Mouse (Mus musculus): ENCODE results near the gene Sdhc. TPM values are rescaled to one million over a fixed set of nuclear protein-coding genes. Genes with fewer than 3 reads are reported as not detected.

The Sdhc gene
- polyA plus RNA-seq (2015; fragmentation: Nextera tagmentation; extraction: Ambion mirVana) = 238 and 277 TPM in 2 replicates

- Histone ChIP-seq H3K36me3 (ENCODE audit: control insufficient read depth, insufficient read depth, low read length) (no peaks in the 10 kb centered on the region), H3K9ac (ENCODE audit: low read length) (peak within 1 kb of the TSS; percentile 90), H3K9me3 (ENCODE audit: control insufficient read depth, low read length) (no peaks in the 10 kb centered on the region), H3K27me3 (ENCODE audit: control insufficient read depth, insufficient read depth, low read length) (no peaks in the 10 kb centered on the region), H3K4me2 (replicated peaks; ENCODE audit: low read depth) (peak within 1 kb of the TSS; percentile 90), H3K27ac (replicated peaks) (peak within 1 kb of the TSS; percentile 90), H3K4me3 (ENCODE audit: low read depth, low read length) (peak within 1 kb of the TSS; percentile 88), H3K4me1 (replicated peaks; ENCODE audit: control insufficient read depth, insufficient read depth) (0 out of 2 replicates have a peak, but pooled peaks cover 2% of the 10 kb centered on the region)
- TF ChIP-seq EP300 (optimal IDR thresholded peaks at IDR 0.05) = no peak
- 0 out of 2 replicates have a peak, but pooled peaks have one; percentile 5 for TF ChIP-seq CTCF (IDR thresholded peaks at IDR 0.05; ENCODE audit: low read depth)
- peak; percentile 96 for DNase-seq (ENCODE audit: low spot score)
- under 1% methylated on average over 34 of the region's 34 CpGs for WGBS
- ATAC-seq (ENCODE audit: low FRiP score, low TSS enrichment) = peak; percentile 97
Measured at GRCm38 (mm10) chr1:171149974-171150760, at the start of gene Sdhc, which contains the start of gene Mpz. Gene Sdhc (minus strand): TSS chr1:171150603. Gene Mpz (plus strand): TSS chr1:171150711.

- ATAC-seq (ENCODE audit: low FRiP score, low TSS enrichment) (no peak), DNase-seq (ENCODE audit: low spot score) (no peak)
- H3K36me3 ChIP-seq (ENCODE audit: control insufficient read depth, insufficient read depth, low read length) = no peaks in the 10 kb centered on the region
- peaks cover 4% of the 10 kb centered on the region for H3K4me1 ChIP-seq (replicated peaks; ENCODE audit: control insufficient read depth, insufficient read depth)
- WGBS = 16% methylated on average over 1 of the region's 1 CpGs
- no peaks in the 10 kb centered on the region for H3K9me3 ChIP-seq (ENCODE audit: control insufficient read depth, low read length)
- H3K4me3 ChIP-seq (ENCODE audit: low read depth, low read length) = no peak overlapping the region
- H3K9ac ChIP-seq (ENCODE audit: low read length) = no peak overlapping the region
- H3K27me3 ChIP-seq (ENCODE audit: control insufficient read depth, insufficient read depth, low read length) = no peaks in the 10 kb centered on the region
- H3K4me2 ChIP-seq (replicated peaks; ENCODE audit: low read depth) = no peak overlapping the region
- TF ChIP-seq CTCF (IDR thresholded peaks at IDR 0.05; ENCODE audit: low read depth) = no peak
- TF ChIP-seq EP300 (optimal IDR thresholded peaks at IDR 0.05) = no peak
- H3K27ac ChIP-seq (replicated peaks) = no peak overlapping the region
Measured at GRCm38 (mm10) chr1:171199532-171199931, 49.1 kb upstream of the Sdhc start.

- WGBS = under 1% methylated on average over 33 of the region's 33 CpGs
Measured at GRCm38 (mm10) chr1:171195887-171196397, 45.5 kb upstream of the Sdhc start, which contains the start of gene Pcp4l1. Gene Pcp4l1 (minus strand): TSS chr1:171196268.

DNA sequence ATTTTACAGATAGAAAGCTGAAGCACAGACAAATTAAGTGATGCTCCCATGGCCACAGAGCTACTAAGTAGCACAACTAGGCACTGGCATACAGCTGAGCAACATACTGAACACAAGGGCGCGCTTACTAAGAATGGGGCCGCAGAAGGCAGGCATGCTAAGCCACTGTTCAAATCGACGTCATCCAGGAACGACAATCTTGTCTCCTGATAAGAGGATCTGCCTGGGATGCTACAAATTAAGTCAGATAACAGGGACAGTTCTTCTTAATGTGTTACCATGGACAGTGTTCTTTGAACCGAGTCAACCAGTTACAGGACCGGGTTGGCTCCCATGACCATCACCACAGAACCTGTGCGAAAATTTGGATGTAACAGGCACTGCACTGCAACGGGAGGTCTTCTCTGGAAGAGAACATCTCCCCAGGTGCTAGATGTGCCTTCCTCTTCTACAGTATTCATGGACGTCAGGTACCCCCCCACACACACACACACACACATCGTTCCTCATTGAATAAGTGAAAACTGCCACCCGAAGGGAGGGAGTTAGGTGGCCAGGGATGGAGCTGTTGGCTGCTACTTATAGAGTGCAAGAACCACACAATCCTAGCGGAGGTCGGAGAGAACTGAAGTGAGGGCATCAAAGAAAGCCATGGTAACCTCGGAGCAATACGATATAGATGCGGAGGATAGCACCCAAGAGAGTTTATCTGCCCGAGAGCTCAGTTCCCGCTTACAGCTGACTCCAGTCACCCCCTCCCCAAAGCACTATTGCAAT lies 44.8 kb upstream of the Sdhc start:
- Histone ChIP-seq H3K4me2 (replicated peaks; ENCODE audit: low read depth) (peak overlapping the region; percentile 73), H3K4me3 (ENCODE audit: low read depth, low read length) (peak overlapping the region; percentile 58), H3K9me3 (ENCODE audit: control insufficient read depth, low read length) (no peaks in the 10 kb centered on the region), H3K4me1 (replicated peaks; ENCODE audit: control insufficient read depth, insufficient read depth) (peaks cover 4% of the 10 kb centered on the region), H3K9ac (ENCODE audit: low read length) (peak overlapping the region; percentile 62), H3K27me3 (ENCODE audit: control insufficient read depth, insufficient read depth, low read length) (no peaks in the 10 kb centered on the region), H3K27ac (replicated peaks) (0 out of 2 replicates have a peak overlapping the region, but pooled peaks have one; percentile 8), H3K36me3 (ENCODE audit: control insufficient read depth, insufficient read depth, low read length) (no peaks in the 10 kb centered on the region)
- WGBS = 21% methylated on average over 20 of the region's 20 CpGs
- TF ChIP-seq CTCF (IDR thresholded peaks at IDR 0.05; ENCODE audit: low read depth) (0 out of 2 replicates have a peak, but pooled peaks have one; percentile 3), EP300 (optimal IDR thresholded peaks at IDR 0.05) (no peak)
- no peak for ATAC-seq (ENCODE audit: low FRiP score, low TSS enrichment)
- DNase-seq (ENCODE audit: low spot score) = no peak

More at GRCm38 (mm10) chr1:171195887-171196397, 45.5 kb upstream of the Sdhc start, which contains the start of gene Pcp4l1:
- Histone ChIP-seq H3K4me3 (ENCODE audit: low read depth, low read length) (peak within 1 kb of the TSS; percentile 58), H3K27ac (replicated peaks) (0 out of 2 replicates have a peak within 1 kb of the TSS, but pooled peaks have one; percentile 8), H3K9ac (ENCODE audit: low read length) (peak within 1 kb of the TSS; percentile 62), H3K4me1 (replicated peaks; ENCODE audit: control insufficient read depth, insufficient read depth) (peaks cover 4% of the 10 kb centered on the region), H3K9me3 (ENCODE audit: control insufficient read depth, low read length) (no peaks in the 10 kb centered on the region), H3K36me3 (ENCODE audit: control insufficient read depth, insufficient read depth, low read length) (no peaks in the 10 kb centered on the region), H3K27me3 (ENCODE audit: control insufficient read depth, insufficient read depth, low read length) (no peaks in the 10 kb centered on the region), H3K4me2 (replicated peaks; ENCODE audit: low read depth) (peak within 1 kb of the TSS; percentile 73)
- no peak for TF ChIP-seq EP300 (optimal IDR thresholded peaks at IDR 0.05)
- no peak for TF ChIP-seq CTCF (IDR thresholded peaks at IDR 0.05; ENCODE audit: low read depth)
- ATAC-seq (ENCODE audit: low FRiP score, low TSS enrichment) (peak; percentile 87), DNase-seq (ENCODE audit: low spot score) (peak; percentile 64)

GRCm38 (mm10) chr1:171193911-171194830 lies 43.8 kb upstream of the Sdhc start:
- DNase-seq (ENCODE audit: low spot score) (no peak), ATAC-seq (ENCODE audit: low FRiP score, low TSS enrichment) (no peak)

More at GRCm38 (mm10) chr1:171193911-171194830, 43.8 kb upstream of the Sdhc start:
- Histone ChIP-seq H3K27ac (replicated peaks) (no peak overlapping the region), H3K4me2 (replicated peaks; ENCODE audit: low read depth) (peak overlapping the region; percentile 73), H3K4me1 (replicated peaks; ENCODE audit: control insufficient read depth, insufficient read depth) (peaks cover 8% of the 10 kb centered on the region), H3K9ac (ENCODE audit: low read length) (no peak overlapping the region), H3K27me3 (ENCODE audit: control insufficient read depth, insufficient read depth, low read length) (no peaks in the 10 kb centered on the region), H3K36me3 (ENCODE audit: control insufficient read depth, insufficient read depth, low read length) (no peaks in the 10 kb centered on the region), H3K9me3 (ENCODE audit: control insufficient read depth, low read length) (no peaks in the 10 kb centered on the region), H3K4me3 (ENCODE audit: low read depth, low read length) (no peak overlapping the region)
- 41% methylated on average over 11 of the region's 11 CpGs for WGBS
- no peak for TF ChIP-seq EP300 (optimal IDR thresholded peaks at IDR 0.05)
- TF ChIP-seq CTCF (IDR thresholded peaks at IDR 0.05; ENCODE audit: low read depth) = no peak
